Mouse (Mus musculus) heart, postnatal 36 days (tissue): Measurements from ENCODE around the gene Vps37b. TPM values are rescaled to one million over a fixed set of nuclear protein-coding genes. Genes with fewer than 3 reads are reported as not detected.
A peak's percentile ranks its signal among the peaks of the same experiment; 100 is the strongest.

ENCODE experiments used
- DNase-seq, 2 experiments: peaks; one replicate each; pipeline ENCODE4 v3.0.0; 2021 to 2022
- intact Hi-C: fragments of 180-260 bp; cut with DNase I; formaldehyde crosslinking; loops from one replicate; pipeline ENCODE4 v1.15.1; 2025
- total RNA-seq, 2 experiments: library from RNA; stranded (reverse); gene quantifications; 2 replicates each; pipeline ENCODE4 v1.2.3; 2021

Vps37b gene
- total RNA-seq, 2 experiments from 2014 or later: 19.6 to 25.0 TPM

- DNase-seq: no peak
- intact Hi-C loops: loop anchor here (10.0 kb wide), 1 partner anchor 165 kb away; no protein-coding TSS in a partner anchor
Measured at GRCm38 (mm10) chr5:123989941-123990885, 41.9 kb downstream of the Vps37b start.

GRCm38 (mm10) chr5:123987511-123987910 lies 44.6 kb downstream of the Vps37b start:
- intact Hi-C loops: no loop called here

GRCm38 (mm10) chr5:123986925-123987324 lies 45.1 kb downstream of the Vps37b start:
- DNase-seq: no peak
- intact Hi-C loops: no loop called here

More at GRCm38 (mm10) chr5:123987511-123987910, 44.6 kb downstream of the Vps37b start:
- DNase-seq: no peak

GRCm38 (mm10) chr5:123985434-123985833 lies 46.6 kb downstream of the Vps37b start:
- no peak for DNase-seq
- intact Hi-C loops: no loop called here

GRCm38 (mm10) chr5:123982838-123983237 lies 49.2 kb downstream of the Vps37b start:
- DNase-seq: peak in 1 of 2 experiments; percentile 0
- intact Hi-C loops: no loop called here

GRCm38 (mm10) chr5:123981250-123981554 lies 50.9 kb downstream of the Vps37b start:
- intact Hi-C loops: no loop called here
- peak; percentile 30 to 34 for DNase-seq

- intact Hi-C loops: no loop called here
- DNase-seq: peak; percentile 8 to 9
Measured at GRCm38 (mm10) chr5:123980521-123981249, 51.4 kb downstream of the Vps37b start.

- peak; percentile 7 to 18 for DNase-seq
- intact Hi-C loops: no loop called here
Measured at GRCm38 (mm10) chr5:123979980-123980369, 52.1 kb downstream of the Vps37b start.

- DNase-seq: peak; percentile 13 to 30
- intact Hi-C loops: no loop called here
Measured at GRCm38 (mm10) chr5:123979221-123979979, 52.7 kb downstream of the Vps37b start.

GRCm38 (mm10) chr5:123978131-123978530 lies 53.9 kb downstream of the Vps37b start:
- DNase-seq: peak in 1 of 2 experiments; percentile 2
- intact Hi-C loops: no loop called here

GRCm38 (mm10) chr5:123977231-123977630 lies 54.8 kb downstream of the Vps37b start:
- intact Hi-C loops: no loop called here

GRCm38 (mm10) chr5:123975668-123976180 lies 56.3 kb downstream of the Vps37b start:
- intact Hi-C loops: no loop called here
- no peak for DNase-seq

More at GRCm38 (mm10) chr5:123977231-123977630, 54.8 kb downstream of the Vps37b start:
- DNase-seq: no peak

GRCm38 (mm10) chr5:123974616-123975111 lies 57.4 kb downstream of the Vps37b start:
- no peak for DNase-seq
- intact Hi-C loops: loop anchor here (1.0 kb wide), 1 partner anchor 18 kb away; no protein-coding TSS in a partner anchor

GRCm38 (mm10) chr5:123974179-123974485 lies 57.9 kb downstream of the Vps37b start:
- no peak for DNase-seq

GRCm38 (mm10) chr5:123973299-123974178 lies 58.5 kb downstream of the Vps37b start, which contains the start of gene Hip1r:
TSS of gene Hip1r (plus strand) at chr5:123973628.
- intact Hi-C loops: loop anchor here (1.0 kb wide), 1 partner anchor 19 kb away; no protein-coding TSS in a partner anchor
- peak; percentile 77 to 79 for DNase-seq

More at GRCm38 (mm10) chr5:123974179-123974485, 57.9 kb downstream of the Vps37b start:
- intact Hi-C loops: loop anchor here (1.0 kb wide), 1 partner anchor 18 kb away; no protein-coding TSS in a partner anchor

- intact Hi-C loops: no loop called here
- DNase-seq: no peak
Measured at GRCm38 (mm10) chr5:123972453-123972852, 59.6 kb downstream of the Vps37b start.

- intact Hi-C loops: loop anchor here (2.0 kb wide), 1 partner anchor 22 kb away; no protein-coding TSS in a partner anchor
- DNase-seq: no peak
Measured at GRCm38 (mm10) chr5:123970576-123970975, 61.5 kb downstream of the Vps37b start.

GRCm38 (mm10) chr5:123969216-123969615 lies 62.9 kb downstream of the Vps37b start:
- intact Hi-C loops: no loop called here
- no peak for DNase-seq

- intact Hi-C loops: no loop called here
- no peak for DNase-seq
Measured at GRCm38 (mm10) chr5:123968468-123968867, 63.6 kb downstream of the Vps37b start.
